25 mouse cellular contexts compared by ENCODE assay signal in genomic region chr2:29674087-29674486, GRCm38 (mm10). TPM values are rescaled to one million over a fixed set of nuclear protein-coding genes. Genes with fewer than 3 reads are reported as not detected.
A peak's percentile ranks its signal among the peaks of the same experiment; 100 is the strongest.
DNase-seq lines count a peak whose midpoint lies in the region; TF ChIP-seq lines count a peak whose summit lies in the region.
"Had no signal": no experiment of that assay in that cellular context is flagged by ENCODE, and none has a peak within 500 bp of the region (broad histone marks: within the 10 kb centered on the region; RNA-seq: fewer than 3 reads in every experiment).

No protein-coding gene starts in this region.

- H3K9me3 ChIP-seq in embryonic facial prominence, embryonic 10.5 days, result no peaks in the 10 kb centered on the region
- H3K9me3 ChIP-seq: forebrain, embryonic 15.5 days; heart, embryonic 12.5 days; hindbrain, embryonic 15.5 days; limb, embryonic 15.5 days; liver, embryonic 15.5 days; neural tube, embryonic 15.5 days had no signal

- TF ChIP-seq POLR2A in spleen, adult 2 months (IDR thresholded peaks at IDR 0.05; ENCODE audit: low read depth, low read length), result no peak

- H3K4me1 ChIP-seq in spleen, adult 2 months (ENCODE audit: control insufficient read depth, insufficient read depth, insufficient read length), result peaks cover 47% of the 10 kb centered on the region
- H3K4me1 ChIP-seq in embryonic facial prominence, embryonic 10.5 days, result peaks cover 22% of the 10 kb centered on the region

- peak; percentile 51 to 57 for DNase-seq in cerebellum, postnatal 25 days
- no peak for DNase-seq in cerebellum, postnatal 4 days (ENCODE audit: low spot score in 2 of 2)
- DNase-seq in layer of hippocampus, adult 2 months (ENCODE audit: low spot score in 2 of 2), result no peak
- no peak for DNase-seq in layer of hippocampus, postnatal 36 days
- no peak for DNase-seq in spleen, adult 2 months (ENCODE audit: low read depth in 1 of 2, low spot score in 2 of 2)
- DNase-seq in spleen, adult 18-20 months, result no peak
- peak; percentile 51 for DNase-seq in brain, adult 2 months (ENCODE audit: low read depth, low spot score)
- DNase-seq in embryonic facial prominence, embryonic 10.5 days (ENCODE audit: low spot score), result no peak
- DNase-seq: adrenal gland, postnatal 14 days; cerebellum, adult 9-11 months; heart, adult 2 months; heart, postnatal 4 days; kidney, adult 11 months; kidney, postnatal 14 days; left cerebral cortex, postnatal 4 days; lung, embryonic 14.5 days; lung, postnatal 14 days; midbrain, embryonic 14.5 days; right cerebral cortex, adult 18-20 months had no signal

- no peaks in the 10 kb centered on the region for H3K36me3 ChIP-seq in spleen, adult 2 months (ENCODE audit: control insufficient read depth, insufficient read depth, low read length)
- H3K36me3 ChIP-seq in embryonic facial prominence, embryonic 10.5 days (replicated peaks), result peaks cover 7% of the 10 kb centered on the region
- H3K36me3 ChIP-seq: forebrain, embryonic 15.5 days; hindbrain, embryonic 15.5 days; liver, embryonic 15.5 days; neural tube, embryonic 15.5 days had no signal

- peak overlapping the region; percentile 37 for H3K27ac ChIP-seq in layer of hippocampus, adult 2 months
- peak overlapping the region; percentile 48 for H3K27ac ChIP-seq in spleen, adult 2 months (ENCODE audit: insufficient read depth, low read length)
- no peak overlapping the region; the same call in 1 of the 2 replicates for H3K27ac ChIP-seq in embryonic facial prominence, embryonic 10.5 days (replicated peaks)
- H3K27ac ChIP-seq: forebrain, embryonic 15.5 days; hindbrain, embryonic 15.5 days; limb, embryonic 15.5 days; neural tube, embryonic 15.5 days had no signal

- 87% methylated on average over 11 of the region's 11 CpGs for WGBS in spleen, adult 2 months
- WGBS in embryonic facial prominence, embryonic 10.5 days, result 79% methylated on average over 11 of the region's 11 CpGs

- no peaks in the 10 kb centered on the region for H3K27me3 ChIP-seq in spleen, adult 2 months (ENCODE audit: control insufficient read depth, insufficient read depth, low read length)
- no peaks in the 10 kb centered on the region for H3K27me3 ChIP-seq in embryonic facial prominence, embryonic 10.5 days (replicated peaks; ENCODE audit: low read depth, poor library complexity, severe bottlenecking)
- H3K27me3 ChIP-seq: forebrain, embryonic 15.5 days; heart, embryonic 12.5 days; hindbrain, embryonic 15.5 days; limb, embryonic 15.5 days; liver, embryonic 15.5 days; neural tube, embryonic 15.5 days had no signal

- no peak overlapping the region for H3K4me3 ChIP-seq in layer of hippocampus, adult 2 months
- no peak overlapping the region for H3K4me3 ChIP-seq in spleen, adult 2 months (ENCODE audit: extremely low read depth, insufficient read depth, insufficient read length)
- no peak overlapping the region for H3K4me3 ChIP-seq in embryonic facial prominence, embryonic 10.5 days
- H3K4me3 ChIP-seq: forebrain, embryonic 15.5 days; heart, adult 2 months; heart, embryonic 12.5 days; hindbrain, embryonic 15.5 days; limb, embryonic 15.5 days; liver, embryonic 15.5 days; neural tube, embryonic 15.5 days had no signal

- TF ChIP-seq CTCF in layer of hippocampus, adult 2 months (conservative IDR thresholded peaks at IDR 0.05), result no peak
- TF ChIP-seq CTCF in spleen, adult 2 months (IDR thresholded peaks at IDR 0.05; ENCODE audit: extremely low read depth, insufficient read depth, insufficient read length, insufficient replicate concordance), result no peak

RNA-seq across cellular contexts. Expression of gene Rapgef1, which starts 54.6 kb away (rescaled TPM):
- 10 to 100 TPM; 91.3 to 94.9 TPM for total RNA-seq in layer of hippocampus, adult 2 months (2021)
- 10 to 100 TPM; 94.0 to 99.0 TPM for total RNA-seq in layer of hippocampus, postnatal 36 days (2021)
- polyA plus RNA-seq in spleen, adult 2 months (2012; rRNA removed), result 75.1 and 95.9 TPM in 2 replicates
- 16.5 and 17.3 TPM in 2 replicates for polyA plus RNA-seq in embryonic facial prominence, embryonic 10.5 days (2016; fragmentation: Nextera tagmentation; extraction: Ambion mirVana)

Comparison
In these comparisons a context has a peak if more than half of its experiments do, and no peak if none do; other contexts are left out.
1. DNase-seq: peak in cerebellum, postnatal 25 days (2 of 2) and brain, adult 2 months (single experiment); none in cerebellum, postnatal 4 days (0 of 2), layer of hippocampus, adult 2 months (0 of 2), layer of hippocampus, postnatal 36 days (0 of 2), spleen, adult 2 months (0 of 2), spleen, adult 18-20 months (0 of 2) and embryonic facial prominence, embryonic 10.5 days (single experiment).